Mouse (Mus musculus): ENCODE data around the gene Hmga1b. TPM values are rescaled to one million over a fixed set of nuclear protein-coding genes. Genes with fewer than 3 reads are reported as not detected.
"Not testable (repeated sequence)": the region's sequence is repeated elsewhere in the genome, so short reads cannot be mapped to it uniquely, and the experiment has no call there.

The Hmga1b gene
- total RNA-seq (2014; rRNA removed) (0.95 and 1.8 TPM in 2 replicates), polyA plus RNA-seq (2015; fragmentation: Nextera tagmentation; extraction: Ambion mirVana) (1.6 and 1.7 TPM in 2 replicates)

GRCm38 (mm10) chr11:120762672-120763041 is at the start of gene Hmga1b:
Hmga1b (plus strand) TSS chr11:120762794.
- not testable (repeated sequence) for H3K4me2 ChIP-seq (ENCODE audit: low read depth); H3K9me3 ChIP-seq (ENCODE audit: low read length); H3K27ac ChIP-seq (ENCODE audit: low read depth, low read length); DNase-seq; H3K4me3 ChIP-seq (ENCODE audit: low read depth, low read length); H3K9ac ChIP-seq; H3K4me1 ChIP-seq (ENCODE audit: insufficient read depth); H3K27me3 ChIP-seq (ENCODE audit: insufficient read depth, low read length); H3K36me3 ChIP-seq (ENCODE audit: insufficient read depth); ATAC-seq
- WGBS, result 10% methylated on average over 14 of the region's 14 CpGs

- peak; percentile 99 for ATAC-seq
- 2% methylated on average over 53 of the region's 53 CpGs for WGBS
- peak within 1 kb of the TSS; percentile 51 for H3K27ac ChIP-seq (ENCODE audit: low read depth, low read length)
- no peak for TF ChIP-seq CTCF (IDR thresholded peaks at IDR 0.05; ENCODE audit: low read depth)
- H3K36me3 ChIP-seq (ENCODE audit: insufficient read depth), result peaks cover 49% of the 10 kb centered on the region
- H3K9me3 ChIP-seq (ENCODE audit: low read length), result no peaks in the 10 kb centered on the region
- DNase-seq, result peak; percentile 98
- H3K9ac ChIP-seq, result peak within 1 kb of the TSS; percentile 64
- peaks cover 16% of the 10 kb centered on the region; the same call in 1 of the 2 replicates for H3K4me1 ChIP-seq (ENCODE audit: insufficient read depth)
- H3K27me3 ChIP-seq (ENCODE audit: insufficient read depth, low read length), result no peaks in the 10 kb centered on the region
- peak within 1 kb of the TSS; percentile 98 for H3K4me2 ChIP-seq (ENCODE audit: low read depth)
- H3K4me3 ChIP-seq (ENCODE audit: low read depth, low read length), result peak within 1 kb of the TSS; percentile 54
Measured at GRCm38 (mm10) chr11:120713580-120714518, 48.7 kb upstream of the Hmga1b start, which contains the start of the genes Cenpx and Lrrc45. Cenpx (minus strand) TSS chr11:120713738. Lrrc45 (plus strand) TSS chr11:120713925.

- no peak for TF ChIP-seq CTCF (IDR thresholded peaks at IDR 0.05; ENCODE audit: low read depth)
- Histone ChIP-seq H3K4me2 (ENCODE audit: low read depth) (peak overlapping the region; percentile 98), H3K9ac (peak overlapping the region; percentile 64), H3K4me1 (ENCODE audit: insufficient read depth) (peaks cover 16% of the 10 kb centered on the region; the same call in 1 of the 2 replicates), H3K4me3 (ENCODE audit: low read depth, low read length) (peak overlapping the region; percentile 54), H3K27ac (ENCODE audit: low read depth, low read length) (no peak overlapping the region), H3K36me3 (ENCODE audit: insufficient read depth) (peaks cover 50% of the 10 kb centered on the region), H3K9me3 (ENCODE audit: low read length) (no peaks in the 10 kb centered on the region), H3K27me3 (ENCODE audit: insufficient read depth, low read length) (no peaks in the 10 kb centered on the region)
- no peak for ATAC-seq
- DNase-seq, result no peak
- WGBS, result 61% methylated on average over 10 of the region's 10 CpGs
Measured at GRCm38 (mm10) chr11:120714546-120714945, 48.0 kb upstream of the Hmga1b start.

GRCm38 (mm10) chr11:120715131-120715530 is 47.5 kb upstream of the Hmga1b start:
- Histone ChIP-seq H3K4me3 (ENCODE audit: low read depth, low read length) (no peak overlapping the region), H3K27me3 (ENCODE audit: insufficient read depth, low read length) (no peaks in the 10 kb centered on the region)
- WGBS, result 90% methylated on average over 9 of the region's 9 CpGs

GRCm38 (mm10) chr11:120719242-120719641 is 43.4 kb upstream of the Hmga1b start:
- 91% methylated on average over 9 of the region's 9 CpGs for WGBS
- ATAC-seq (no peak), DNase-seq (no peak)
- Histone ChIP-seq H3K27me3 (ENCODE audit: insufficient read depth, low read length) (no peaks in the 10 kb centered on the region), H3K4me3 (ENCODE audit: low read depth, low read length) (no peak overlapping the region), H3K4me2 (ENCODE audit: low read depth) (no peak overlapping the region), H3K9ac (no peak overlapping the region), H3K36me3 (ENCODE audit: insufficient read depth) (peaks cover 53% of the 10 kb centered on the region), H3K4me1 (ENCODE audit: insufficient read depth) (peaks cover 7% of the 10 kb centered on the region; the same call in 1 of the 2 replicates), H3K27ac (ENCODE audit: low read depth, low read length) (no peak overlapping the region), H3K9me3 (ENCODE audit: low read length) (no peaks in the 10 kb centered on the region)
- no peak for TF ChIP-seq CTCF (IDR thresholded peaks at IDR 0.05; ENCODE audit: low read depth)

More at GRCm38 (mm10) chr11:120715131-120715530, 47.5 kb upstream of the Hmga1b start:
- no peak overlapping the region for H3K27ac ChIP-seq (ENCODE audit: low read depth, low read length)
- H3K9ac ChIP-seq, result no peak overlapping the region
- DNase-seq, result no peak
- peaks cover 16% of the 10 kb centered on the region; the same call in 1 of the 2 replicates for H3K4me1 ChIP-seq (ENCODE audit: insufficient read depth)
- peaks cover 48% of the 10 kb centered on the region for H3K36me3 ChIP-seq (ENCODE audit: insufficient read depth)
- TF ChIP-seq CTCF (IDR thresholded peaks at IDR 0.05; ENCODE audit: low read depth), result no peak
- H3K9me3 ChIP-seq (ENCODE audit: low read length), result no peaks in the 10 kb centered on the region
- no peak for ATAC-seq
- 0 out of 2 replicates have a peak overlapping the region, but pooled peaks have one; percentile 98 for H3K4me2 ChIP-seq (ENCODE audit: low read depth)

GRCm38 (mm10) chr11:120719841-120720376 is 42.7 kb upstream of the Hmga1b start:
- Histone ChIP-seq H3K9me3 (ENCODE audit: low read length) (no peaks in the 10 kb centered on the region), H3K27me3 (ENCODE audit: insufficient read depth, low read length) (no peaks in the 10 kb centered on the region), H3K4me1 (ENCODE audit: insufficient read depth) (peaks cover under 1% of the 10 kb centered on the region; the same call in 1 of the 2 replicates), H3K4me2 (ENCODE audit: low read depth) (no peak overlapping the region), H3K36me3 (ENCODE audit: insufficient read depth) (peaks cover 53% of the 10 kb centered on the region), H3K4me3 (ENCODE audit: low read depth, low read length) (no peak overlapping the region), H3K27ac (ENCODE audit: low read depth, low read length) (no peak overlapping the region), H3K9ac (no peak overlapping the region)
- ATAC-seq (no peak), DNase-seq (no peak)
- no peak for TF ChIP-seq CTCF (IDR thresholded peaks at IDR 0.05; ENCODE audit: low read depth)
- WGBS, result 86% methylated on average over 13 of the region's 13 CpGs
